Mouse (Mus musculus): ENCODE data around the gene Pak3.

DNA sequence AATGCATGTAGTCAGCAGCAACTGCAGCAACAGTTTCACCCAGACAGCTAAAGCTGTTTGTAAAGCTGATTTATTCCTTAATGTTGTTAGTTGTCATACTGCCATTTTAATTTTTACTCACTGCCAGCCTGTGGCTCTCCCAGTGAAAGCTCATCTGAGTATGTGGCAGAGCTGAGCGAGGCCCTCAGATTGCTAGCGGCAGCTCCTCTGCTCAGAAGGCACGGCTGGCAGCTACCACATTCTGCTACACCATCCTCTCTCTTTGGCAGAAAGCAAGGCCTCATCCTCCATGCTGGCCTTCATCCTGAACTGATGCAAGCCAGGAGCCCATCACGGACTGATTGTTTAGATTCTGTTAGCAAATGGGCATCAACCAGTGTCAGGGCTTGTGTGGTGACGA, 109.4 kb downstream of the Pak3 start:
- TF ChIP-seq ZC3H11A (IDR thresholded peaks at IDR 0.05; ENCODE audit: low read depth, low read length) (no peak), POLR2A (IDR thresholded peaks at IDR 0.05; ENCODE audit: control insufficient read depth in 1 of 2, insufficient read depth in 1 of 2, low read depth in 1 of 2, low read length in 2 of 2, poor library complexity in 1 of 2) (no peak), UBTF (IDR thresholded peaks at IDR 0.05; ENCODE audit: borderline replicate concordance, insufficient read depth, low read depth, low read length) (no peak), MYC (IDR thresholded peaks at IDR 0.05; ENCODE audit: low read depth, low read length) (no peak)

All from MEL (cell line).